Mouse (Mus musculus): ENCODE data around the gene Rgl3.
A peak's percentile ranks its signal among the peaks of the same experiment; 100 is the strongest.

Gene Rgl3

GRCm38 (mm10) chr9:21989230-21990110, at the start of gene Rgl3:
Rgl3 (minus strand) TSS chr9:21989446.
- peak; percentile 81 for DNase-seq

GRCm38 (mm10) chr9:22037826-22038225, 48.6 kb upstream of the Rgl3 start:
- no peak for DNase-seq

- DNase-seq: no peak
Measured at GRCm38 (mm10) chr9:22035300-22036044, 46.2 kb upstream of the Rgl3 start.

- DNase-seq: no peak
Measured at GRCm38 (mm10) chr9:22030386-22030785, 41.1 kb upstream of the Rgl3 start.

- DNase-seq: no peak
Measured at GRCm38 (mm10) chr9:22028467-22028866, 39.2 kb upstream of the Rgl3 start.

- no peak for DNase-seq
Measured at GRCm38 (mm10) chr9:22024592-22024991, 35.3 kb upstream of the Rgl3 start.

GRCm38 (mm10) chr9:22017208-22017825, 28.1 kb upstream of the Rgl3 start:
- no peak for DNase-seq

GRCm38 (mm10) chr9:22016245-22016644, 27.0 kb upstream of the Rgl3 start:
- DNase-seq: no peak

GRCm38 (mm10) chr9:22012731-22013130, 23.5 kb upstream of the Rgl3 start:
- no peak for DNase-seq

GRCm38 (mm10) chr9:22011055-22011454, 21.8 kb upstream of the Rgl3 start:
- DNase-seq: no peak

- no peak for DNase-seq
Measured at GRCm38 (mm10) chr9:22004546-22004945, 15.3 kb upstream of the Rgl3 start.

- DNase-seq: no peak
Measured at GRCm38 (mm10) chr9:22003163-22003554, 13.9 kb upstream of the Rgl3 start.

- peak; percentile 100 for DNase-seq
Measured at GRCm38 (mm10) chr9:22002194-22003162, 13.2 kb upstream of the Rgl3 start, which contains the start of the genes Ccdc151 and Prkcsh. Ccdc151 (minus strand) TSS chr9:22002634. Prkcsh (plus strand) TSS chr9:22002806.

- DNase-seq: no peak
Measured at GRCm38 (mm10) chr9:22001633-22002032, 12.4 kb upstream of the Rgl3 start.

GRCm38 (mm10) chr9:22000296-22000695, 11.1 kb upstream of the Rgl3 start:
- DNase-seq: no peak

GRCm38 (mm10) chr9:21996178-21996867, 7.1 kb upstream of the Rgl3 start:
- DNase-seq: no peak

GRCm38 (mm10) chr9:21992227-21992626, 3.0 kb upstream of the Rgl3 start:
- DNase-seq: peak; percentile 57

GRCm38 (mm10) chr9:21988421-21989101, 685 bp downstream of the Rgl3 start:
- peak; percentile 85 for DNase-seq

GRCm38 (mm10) chr9:21987592-21988342, 1.5 kb downstream of the Rgl3 start:
- peak; percentile 32 for DNase-seq

GRCm38 (mm10) chr9:21983911-21984310, 5.3 kb downstream of the Rgl3 start:
- DNase-seq: no peak
